Mouse (Mus musculus) bone marrow, adult 2 months (tissue): ENCODE data around the gene Snrnp27.
A peak's percentile ranks its signal among the peaks of the same experiment; 100 is the strongest.

Experiments
- CTCF ChIP-seq: fragments of 200-500 bp; IDR thresholded peaks from 2 replicates; pipeline ENCODE4 v1.5.1; 2011; ENCODE audit warnings: low read length, control low read depth; ENCODE audit not compliant: control insufficient read depth, insufficient read depth
- POLR2A ChIP-seq: fragments of 200-500 bp; IDR thresholded peaks from 2 replicates; pipeline ENCODE4 v1.6.1; 2011; ENCODE audit warnings: low read depth, mild to moderate bottlenecking, control low read depth, low read length, borderline replicate concordance; ENCODE audit not compliant: control insufficient read depth

GRCm38 (mm10) chr6:86694465-86694864 lies 10.1 kb upstream of the Snrnp27 start:
- peak; percentile 62 for TF ChIP-seq CTCF
- no peak for TF ChIP-seq POLR2A
